Mouse (Mus musculus) kidney, postnatal 10 days (tissue): ENCODE data around the gene Spaca3.

Source experiments
- DNase-seq: peaks from one replicate; pipeline ENCODE4 v3.0.0; 2021; ENCODE audit warnings: mixed read lengths

The Spaca3 gene

GRCm38 (mm10) chr11:80858065-80858464, at the start of gene Spaca3:
TSS of gene Spaca3 (plus strand) at chr11:80858365.
- no peak for DNase-seq

GRCm38 (mm10) chr11:80808551-80809070, 49.6 kb upstream of the Spaca3 start:
- peak; percentile 71 for DNase-seq

GRCm38 (mm10) chr11:80809666-80809992, 48.5 kb upstream of the Spaca3 start:
- DNase-seq: no peak

- DNase-seq: peak; percentile 77
Measured at GRCm38 (mm10) chr11:80809993-80810821, 48.0 kb upstream of the Spaca3 start, which contains the start of gene Tmem98. TSS of gene Tmem98 (plus strand) at chr11:80810175.

GRCm38 (mm10) chr11:80811156-80811555, 47.0 kb upstream of the Spaca3 start:
- DNase-seq: no peak

- DNase-seq: no peak
Measured at GRCm38 (mm10) chr11:80815354-80815753, 42.8 kb upstream of the Spaca3 start.

- peak; percentile 89 for DNase-seq
Measured at GRCm38 (mm10) chr11:80818060-80818697, 40.0 kb upstream of the Spaca3 start.

GRCm38 (mm10) chr11:80820085-80820484, 38.1 kb upstream of the Spaca3 start:
- DNase-seq: no peak

GRCm38 (mm10) chr11:80821296-80821695, 36.9 kb upstream of the Spaca3 start:
- peak; percentile 64 for DNase-seq

GRCm38 (mm10) chr11:80821794-80822193, 36.4 kb upstream of the Spaca3 start:
- no peak for DNase-seq

GRCm38 (mm10) chr11:80835395-80835794, 22.8 kb upstream of the Spaca3 start:
- no peak for DNase-seq

GRCm38 (mm10) chr11:80835841-80836240, 22.3 kb upstream of the Spaca3 start:
- DNase-seq: no peak

- no peak for DNase-seq
Measured at GRCm38 (mm10) chr11:80838724-80839123, 19.4 kb upstream of the Spaca3 start.

GRCm38 (mm10) chr11:80843435-80843834, 14.7 kb upstream of the Spaca3 start:
- DNase-seq: no peak

- DNase-seq: no peak
Measured at GRCm38 (mm10) chr11:80845486-80845885, 12.7 kb upstream of the Spaca3 start.

GRCm38 (mm10) chr11:80846115-80846514, 12.1 kb upstream of the Spaca3 start:
- DNase-seq: no peak

- no peak for DNase-seq
Measured at GRCm38 (mm10) chr11:80848131-80848530, 10.0 kb upstream of the Spaca3 start.

- peak; percentile 29 for DNase-seq
Measured at GRCm38 (mm10) chr11:80851859-80852258, 6.3 kb upstream of the Spaca3 start.

- no peak for DNase-seq
Measured at GRCm38 (mm10) chr11:80853014-80853413, 5.2 kb upstream of the Spaca3 start.

GRCm38 (mm10) chr11:80854430-80854829, 3.7 kb upstream of the Spaca3 start:
- DNase-seq: no peak

GRCm38 (mm10) chr11:80854908-80855307, 3.3 kb upstream of the Spaca3 start:
- DNase-seq: no peak

GRCm38 (mm10) chr11:80856827-80857226, 1.3 kb upstream of the Spaca3 start:
- DNase-seq: no peak

- no peak for DNase-seq
Measured at GRCm38 (mm10) chr11:80862941-80863340, 4.8 kb downstream of the Spaca3 start.

GRCm38 (mm10) chr11:80868039-80868438, 9.9 kb downstream of the Spaca3 start:
- no peak for DNase-seq
